Mouse (Mus musculus) megakaryocyte, embryonic 14.5 days (primary cell): ENCODE measurements around the gene Aimp2. TPM values are rescaled to one million over a fixed set of nuclear protein-coding genes. Genes with fewer than 3 reads are reported as not detected.

ENCODE experiments used
- H3K27me3 ChIP-seq: replicated peaks from 2 replicates; pipeline ENCODE3; 2012; ENCODE audit warnings: inconsistent platforms
- H3K36me3 ChIP-seq: replicated peaks from 2 replicates; pipeline ENCODE3; 2012; ENCODE audit warnings: low read length, inconsistent platforms, mixed read lengths
- H3K4me1 ChIP-seq: 2 replicates; pipeline ENCODE4 v1.6.1; 2012; ENCODE audit warnings: inconsistent platforms
- H3K4me3 ChIP-seq: replicated peaks from 2 replicates; pipeline ENCODE3; 2012; ENCODE audit warnings: moderate library complexity, mild to moderate bottlenecking, inconsistent platforms
- H3K9me3 ChIP-seq: 2 replicates; pipeline ENCODE4 v1.6.1; 2012; ENCODE audit warnings: inconsistent platforms
- FLI1 ChIP-seq: IDR thresholded peaks from 2 replicates; pipeline ENCODE4 v1.6.1; 2012; ENCODE audit warnings: low read length, inconsistent platforms, mixed read lengths
- GATA1 ChIP-seq: IDR thresholded peaks from 3 replicates; pipeline ENCODE4 v1.6.1; 2012; ENCODE audit warnings: mixed read lengths, low read length, inconsistent platforms, borderline replicate concordance
- polyA plus RNA-seq: library from polyadenylated mRNA; stranded (reverse); fragments of >175 nt; gene quantifications from 2 replicates; pipeline ENCODE4 v1.2.3, GENCODE M21; 2012; ENCODE audit warnings: low replicate concordance; ENCODE audit not compliant: insufficient read depth

The Aimp2 gene
- polyA plus RNA-seq, 1 experiment, result 30.8 TPM

DNA sequence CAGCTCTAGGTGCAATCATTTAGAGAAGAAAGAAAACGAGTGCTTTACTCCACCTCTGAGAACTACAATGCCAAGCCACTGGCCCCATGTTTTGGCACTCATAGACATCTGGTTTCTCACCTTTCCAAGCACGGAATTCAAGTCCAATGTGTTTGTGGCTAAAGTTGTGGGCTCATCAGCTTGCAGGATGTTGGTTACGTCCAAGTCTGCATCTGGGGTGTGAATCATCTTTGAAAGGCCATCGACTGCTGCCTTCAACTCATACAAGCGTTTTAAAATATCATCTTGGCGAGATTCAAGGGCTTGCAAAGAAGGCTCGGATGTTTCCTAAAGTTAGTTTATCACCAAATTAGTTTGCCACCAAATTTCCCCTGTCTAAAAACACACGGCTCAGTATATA lies 3.2 kb downstream of the Aimp2 start:
- no peak for TF ChIP-seq FLI1
- Histone ChIP-seq H3K9me3 (no peaks in the 10 kb centered on the region), H3K27me3 (no peaks in the 10 kb centered on the region), H3K36me3 (peaks cover 67% of the 10 kb centered on the region), H3K4me3 (no peak overlapping the region), H3K4me1 (peaks cover 45% of the 10 kb centered on the region)

DNA sequence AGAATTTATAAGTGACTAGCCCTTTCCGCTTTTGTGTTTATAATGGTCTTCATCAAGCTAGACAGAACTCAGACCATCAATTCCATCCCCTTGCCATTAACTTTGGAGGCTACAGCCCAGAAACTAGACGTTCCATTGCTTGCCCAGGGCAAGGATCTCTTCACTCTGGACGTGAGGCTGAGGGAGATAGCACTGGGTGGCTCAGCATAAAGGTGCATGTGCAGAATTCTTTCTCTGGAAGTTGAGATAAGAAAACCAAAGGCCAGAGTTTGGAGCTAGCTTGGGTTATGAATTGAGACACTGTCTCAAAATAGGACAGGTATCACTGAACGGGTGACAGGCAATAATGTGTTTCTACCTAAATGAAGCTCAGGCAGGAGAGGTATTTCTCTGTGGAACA lies 5.8 kb downstream of the Aimp2 start:
- TF ChIP-seq FLI1 (no peak), GATA1 (no peak)
- no peaks in the 10 kb centered on the region for H3K9me3 ChIP-seq
- H3K4me3 ChIP-seq, result no peak overlapping the region
- H3K36me3 ChIP-seq, result peaks cover 93% of the 10 kb centered on the region
- H3K4me1 ChIP-seq, result peaks cover 35% of the 10 kb centered on the region
- H3K27me3 ChIP-seq, result no peaks in the 10 kb centered on the region

DNA sequence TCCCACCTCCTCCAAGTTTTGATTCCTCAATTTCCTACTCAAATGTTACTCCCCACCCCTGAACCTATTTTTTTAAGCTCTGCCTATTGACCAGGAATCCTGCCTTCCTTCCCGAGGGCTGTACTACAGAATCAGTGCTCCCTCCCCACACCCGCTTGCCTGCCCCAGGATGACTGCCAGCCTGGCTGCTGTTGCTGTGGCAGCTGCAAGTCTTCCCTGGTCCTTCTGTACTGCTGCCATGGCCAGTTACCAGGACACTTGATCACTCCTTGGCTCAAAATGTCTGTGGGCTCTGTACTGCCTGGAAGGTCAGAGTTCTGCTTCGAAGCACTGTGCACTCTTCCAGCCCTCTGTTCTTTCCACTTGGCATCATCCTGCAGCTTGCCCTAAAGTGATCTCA lies 7.5 kb downstream of the Aimp2 start:
- Histone ChIP-seq H3K27me3 (no peaks in the 10 kb centered on the region), H3K4me1 (peaks cover 21% of the 10 kb centered on the region), H3K4me3 (no peak overlapping the region), H3K36me3 (peaks cover 99% of the 10 kb centered on the region), H3K9me3 (no peaks in the 10 kb centered on the region)
- TF ChIP-seq GATA1, result no peak
- no peak for TF ChIP-seq FLI1

DNA sequence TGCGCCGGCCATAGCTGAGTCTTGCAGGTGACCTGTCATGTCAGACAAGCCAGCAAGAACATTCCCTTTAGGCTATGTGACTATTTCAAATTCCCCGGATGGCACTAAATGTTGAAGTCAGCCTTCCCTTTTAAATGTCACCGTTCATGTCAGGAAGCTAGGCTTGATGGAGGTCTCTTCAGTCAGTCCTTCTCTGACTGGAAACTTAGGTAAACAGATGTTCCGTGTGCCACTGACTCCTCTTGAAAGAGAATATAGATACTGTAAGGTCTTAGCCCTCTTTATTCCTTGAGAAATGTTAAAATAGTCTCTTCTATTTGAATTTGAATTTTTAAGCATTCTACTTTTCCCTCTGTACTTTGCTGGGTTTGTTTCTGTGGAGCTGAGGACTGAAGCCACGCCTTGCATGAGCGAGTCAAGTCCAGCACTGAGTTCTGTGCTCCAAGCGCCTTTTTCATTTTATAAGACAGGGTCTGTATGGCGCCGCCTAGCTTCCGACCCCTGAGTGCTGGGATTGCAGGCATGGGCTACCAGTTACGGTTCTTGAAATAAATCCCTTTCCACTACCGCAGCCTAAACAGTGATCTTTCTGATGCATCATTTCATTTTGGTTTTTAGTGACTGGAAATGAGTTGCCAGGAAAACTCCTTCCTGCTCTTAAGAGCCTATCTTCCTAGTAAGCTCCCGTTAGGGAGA lies 11.9 kb downstream of the Aimp2 start, which contains the start of gene Ankrd61:
Gene Ankrd61, minus strand, starts transcription at position 51 of the 696 bp plus-strand sequence.
- peaks cover 95% of the 10 kb centered on the region for H3K36me3 ChIP-seq
- TF ChIP-seq FLI1, result no peak
- TF ChIP-seq GATA1, result no peak
- H3K4me3 ChIP-seq, result no peak within 1 kb of the TSS
- H3K4me1 ChIP-seq, result peaks cover 10% of the 10 kb centered on the region
- no peaks in the 10 kb centered on the region for H3K9me3 ChIP-seq
- no peaks in the 10 kb centered on the region for H3K27me3 ChIP-seq

DNA sequence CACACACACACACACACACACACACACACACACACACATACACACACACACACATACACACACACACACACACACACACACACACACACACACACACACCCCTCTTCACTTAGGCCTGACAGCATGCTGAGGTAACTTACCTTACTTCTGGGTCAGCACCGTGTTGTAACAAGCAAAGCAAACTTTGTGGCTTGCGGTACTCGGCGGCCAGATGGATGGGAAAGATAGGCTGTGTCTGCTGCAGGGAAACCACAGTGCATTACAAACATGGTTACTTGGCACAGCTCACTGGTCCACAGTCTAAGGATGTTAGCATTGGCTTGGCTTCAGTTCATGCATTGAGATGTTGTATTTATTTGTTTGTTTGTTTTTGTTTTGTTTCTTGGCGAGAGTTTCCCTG lies 16.3 kb downstream of the Aimp2 start:
- Histone ChIP-seq H3K9me3 (no peaks in the 10 kb centered on the region), H3K4me3 (peak overlapping the region; percentile 11), H3K4me1 (peaks cover 22% of the 10 kb centered on the region), H3K27me3 (no peaks in the 10 kb centered on the region), H3K36me3 (peaks cover 95% of the 10 kb centered on the region)
- TF ChIP-seq FLI1 (no peak), GATA1 (peak; percentile 77; the same call in 2 of the 3 replicates)

DNA sequence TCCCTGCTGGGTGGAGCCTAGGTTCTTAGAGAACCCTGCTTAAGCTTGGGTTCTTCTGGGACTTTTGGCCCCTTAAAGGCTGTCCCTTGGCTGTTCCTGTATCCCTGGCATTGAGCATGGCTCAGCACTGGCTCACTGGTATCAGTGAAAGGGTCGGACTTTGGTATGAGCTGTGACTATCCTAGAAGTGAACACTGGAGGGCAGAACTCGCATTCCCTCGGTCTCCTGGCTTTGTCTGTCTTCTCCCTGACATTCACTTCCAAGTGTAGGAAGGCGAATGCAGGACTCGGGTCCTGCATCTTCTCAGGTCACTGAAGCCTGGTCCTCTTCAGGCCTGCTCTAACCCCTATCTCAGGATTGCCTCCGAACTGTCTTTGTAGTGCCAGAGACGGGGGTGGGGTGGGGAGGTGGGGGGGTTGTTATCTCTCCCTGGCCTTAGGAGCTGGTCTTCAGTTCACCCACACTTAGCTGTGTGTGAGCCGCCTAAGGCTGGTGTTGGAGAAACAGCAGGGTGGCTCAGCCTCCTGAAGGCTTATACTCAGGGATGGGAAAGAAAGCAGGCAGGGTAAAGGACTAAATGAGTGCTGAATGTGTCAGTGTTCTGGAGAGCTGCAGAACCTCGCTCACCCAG lies 17.3 kb downstream of the Aimp2 start:
- H3K9me3 ChIP-seq, result no peaks in the 10 kb centered on the region
- TF ChIP-seq FLI1 (no peak), GATA1 (no peak)
- peaks cover 95% of the 10 kb centered on the region for H3K36me3 ChIP-seq
- no peak overlapping the region for H3K4me3 ChIP-seq
- no peaks in the 10 kb centered on the region for H3K27me3 ChIP-seq
- peaks cover 22% of the 10 kb centered on the region for H3K4me1 ChIP-seq

DNA sequence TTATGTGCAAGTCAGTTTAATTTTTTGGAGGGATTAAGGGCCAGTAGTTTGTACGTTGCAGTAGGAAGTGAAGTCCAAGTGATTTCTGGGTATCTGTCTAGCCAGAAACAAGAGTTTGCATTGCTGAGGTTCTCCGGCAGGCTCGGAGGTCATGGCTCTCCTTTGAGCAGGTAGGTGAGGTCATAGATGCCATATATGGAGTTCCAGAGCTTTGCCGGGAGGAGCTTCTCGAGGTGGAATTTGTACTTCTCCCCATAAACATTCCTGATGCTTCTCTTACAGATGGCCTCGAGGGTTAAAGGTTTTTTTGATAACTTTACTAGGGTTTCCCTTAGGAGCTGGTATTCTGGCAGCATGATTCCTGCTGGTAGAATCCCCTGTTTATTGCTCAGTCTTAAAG lies 18.9 kb downstream of the Aimp2 start:
- no peak for TF ChIP-seq GATA1
- H3K4me3 ChIP-seq, result no peak overlapping the region
- H3K36me3 ChIP-seq, result peaks cover 95% of the 10 kb centered on the region
- peaks cover 4% of the 10 kb centered on the region; the same call in 1 of the 2 replicates for H3K9me3 ChIP-seq
- no peaks in the 10 kb centered on the region for H3K27me3 ChIP-seq
- peaks cover 22% of the 10 kb centered on the region for H3K4me1 ChIP-seq

DNA sequence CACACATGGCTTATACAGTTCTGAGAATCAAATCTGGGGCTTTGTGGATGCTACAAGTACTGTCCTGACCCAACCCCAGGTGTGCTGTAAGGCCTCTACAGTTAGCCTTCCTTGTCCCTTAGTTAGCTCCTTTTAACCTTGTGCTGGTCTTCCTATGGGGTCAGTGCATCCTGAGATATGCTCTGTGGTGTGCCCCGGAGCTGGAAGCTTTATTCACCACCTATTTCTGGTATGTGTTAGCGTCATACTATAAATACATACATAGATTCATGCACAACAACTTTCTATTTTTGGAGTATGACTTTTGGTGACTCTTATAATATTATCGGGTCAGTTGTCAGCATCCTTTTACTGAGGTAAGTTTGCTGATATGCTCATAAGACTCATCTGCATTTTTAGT lies 24.4 kb downstream of the Aimp2 start:
- Histone ChIP-seq H3K4me3 (no peak overlapping the region), H3K36me3 (peaks cover 100% of the 10 kb centered on the region), H3K9me3 (peaks cover 17% of the 10 kb centered on the region; the same call in 1 of the 2 replicates), H3K27me3 (no peaks in the 10 kb centered on the region), H3K4me1 (peaks cover 3% of the 10 kb centered on the region; the same call in 1 of the 2 replicates)
- no peak for TF ChIP-seq FLI1
- no peak for TF ChIP-seq GATA1

DNA sequence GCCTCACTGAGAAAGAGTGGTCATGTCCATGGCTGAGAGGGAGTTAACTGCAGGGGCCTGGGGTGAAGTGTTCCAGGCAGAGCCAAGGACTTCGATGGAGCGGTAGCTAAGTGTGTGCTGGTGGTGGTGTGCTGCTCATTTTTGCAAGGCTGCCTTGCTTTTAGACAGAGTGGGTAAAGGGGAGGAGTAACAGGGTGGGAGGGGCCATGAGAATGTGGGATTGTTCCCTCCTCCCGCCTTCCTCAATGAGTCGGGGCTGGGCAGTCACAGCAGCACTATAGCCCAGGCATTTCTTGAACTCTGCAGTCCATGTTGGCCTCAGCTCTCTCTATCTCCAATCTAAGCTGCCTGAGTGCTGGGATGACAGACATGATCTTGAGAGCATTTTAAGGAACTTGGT lies 35.1 kb downstream of the Aimp2 start:
- Histone ChIP-seq H3K4me3 (no peak overlapping the region), H3K36me3 (peaks cover 80% of the 10 kb centered on the region)

DNA sequence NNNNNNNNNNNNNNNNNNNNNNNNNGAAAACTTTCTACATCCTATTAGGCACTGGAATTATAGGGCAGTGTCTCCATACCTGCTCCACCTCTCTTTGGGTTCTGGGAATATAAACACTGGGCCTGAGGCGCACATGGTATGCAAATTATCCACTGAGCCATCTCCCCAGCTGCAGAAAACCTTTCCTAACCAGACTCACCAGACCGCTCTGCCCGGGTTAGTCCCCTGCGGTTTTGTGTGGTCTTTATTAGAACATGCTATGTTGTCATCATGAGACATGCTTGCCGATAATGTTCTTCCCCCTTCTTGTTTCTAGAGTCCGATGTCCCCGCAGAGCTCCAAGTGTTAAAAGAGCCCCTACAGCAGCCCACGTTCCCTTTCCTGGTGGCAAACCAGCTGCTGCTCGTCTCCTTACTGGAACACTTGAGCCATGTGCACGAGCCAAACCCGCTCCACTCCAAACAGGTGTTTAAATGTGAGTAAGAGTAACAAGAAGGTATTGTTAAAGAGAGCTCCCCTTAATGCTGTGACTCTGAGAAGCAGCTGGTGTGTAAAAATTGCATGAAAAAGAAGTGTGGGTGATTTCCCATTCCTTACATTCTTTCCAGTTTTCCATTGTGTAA lies 38.0 kb downstream of the Aimp2 start:
- Histone ChIP-seq H3K9me3 (no peaks in the 10 kb centered on the region), H3K4me1 (peaks cover 33% of the 10 kb centered on the region), H3K4me3 (no peak overlapping the region), H3K27me3 (no peaks in the 10 kb centered on the region), H3K36me3 (peaks cover 52% of the 10 kb centered on the region)
- no peak for TF ChIP-seq GATA1
- TF ChIP-seq FLI1, result no peak

More for the DNA sequence above, 35.1 kb downstream of the Aimp2 start:
- Histone ChIP-seq H3K27me3 (no peaks in the 10 kb centered on the region), H3K9me3 (no peaks in the 10 kb centered on the region), H3K4me1 (peaks cover 37% of the 10 kb centered on the region)
- no peak for TF ChIP-seq FLI1
- TF ChIP-seq GATA1, result no peak

Other genes with a start within 250 kb of the Aimp2 start
- gene Usp42, start 177.6 kb downstream of the Aimp2 start, polyA plus RNA-seq, result 3.0 and 8.2 TPM in 2 replicates
- gene Eif2ak1, start 92.1 kb downstream of the Aimp2 start, polyA plus RNA-seq, result 12.5 and 17.8 TPM in 2 replicates
- not detected in 2 replicates for gene Ankrd61, start 12.2 kb downstream of the Aimp2 start, polyA plus RNA-seq
- gene Pms2, start 117 bp upstream of the Aimp2 start, polyA plus RNA-seq, result 0.35 and 1.1 TPM in 2 replicates
- not detected in 2 replicates for gene Gm42421, start 18.3 kb upstream of the Aimp2 start, polyA plus RNA-seq
- gene Rsph10b, start 23.2 kb upstream of the Aimp2 start, polyA plus RNA-seq, result not detected in 2 replicates
- gene Ccz1, start 105.0 kb upstream of the Aimp2 start, polyA plus RNA-seq, result 17.2 and 33.1 TPM in 2 replicates
- gene Ocm, start 116.8 kb upstream of the Aimp2 start, polyA plus RNA-seq, result not detected in 2 replicates
- gene Lmtk2, start 190.6 kb upstream of the Aimp2 start, polyA plus RNA-seq, result 2.0 and 2.8 TPM in 2 replicates